Mouse (Mus musculus): Measurements from ENCODE around the gene Drg2. TPM values are rescaled to one million over a fixed set of nuclear protein-coding genes. Genes with fewer than 3 reads are reported as not detected.

Gene Drg2
- polyA plus RNA-seq, 1 experiment = 31.5 TPM

- Histone ChIP-seq H3K27me3 (ENCODE audit: control insufficient read depth, insufficient read depth, low read length) (no peaks in the 10 kb centered on the region), H3K4me3 (ENCODE audit: low read depth, low read length) (peak within 1 kb of the TSS; percentile 84), H3K4me1 (ENCODE audit: control insufficient read depth, insufficient read depth, insufficient read length, low read length) (peaks cover 2% of the 10 kb centered on the region; the same call in 1 of the 2 replicates), H3K36me3 (ENCODE audit: control insufficient read depth, insufficient read depth, low read length) (no peaks in the 10 kb centered on the region), H3K27ac (ENCODE audit: insufficient read depth, low read depth, low read length) (peak within 1 kb of the TSS; percentile 77)
- TF ChIP-seq POLR2A (IDR thresholded peaks at IDR 0.05; ENCODE audit: low read depth, low read length) (no peak), CTCF (IDR thresholded peaks at IDR 0.05; ENCODE audit: extremely low read depth, insufficient read length, insufficient replicate concordance, low read depth, low read length) (no peak)
- under 1% methylated on average over 39 of the region's 39 CpGs for WGBS
Measured at GRCm38 (mm10) chr11:60417717-60418472, 36.5 kb upstream of the Drg2 start, which contains the start of gene Atpaf2. Gene Atpaf2, minus strand, starts transcription at chr11:60418457.

- Histone ChIP-seq H3K4me3 (ENCODE audit: low read depth, low read length) (peak overlapping the region; percentile 84), H3K27me3 (ENCODE audit: control insufficient read depth, insufficient read depth, low read length) (no peaks in the 10 kb centered on the region), H3K27ac (ENCODE audit: insufficient read depth, low read depth, low read length) (peak overlapping the region; percentile 77), H3K4me1 (ENCODE audit: control insufficient read depth, insufficient read depth, insufficient read length, low read length) (peaks cover 3% of the 10 kb centered on the region; the same call in 1 of the 2 replicates), H3K36me3 (ENCODE audit: control insufficient read depth, insufficient read depth, low read length) (no peaks in the 10 kb centered on the region)
- WGBS = 4% methylated on average over 6 of the region's 6 CpGs
- TF ChIP-seq CTCF (IDR thresholded peaks at IDR 0.05; ENCODE audit: extremely low read depth, insufficient read length, insufficient replicate concordance, low read depth, low read length) (no peak), POLR2A (IDR thresholded peaks at IDR 0.05; ENCODE audit: low read depth, low read length) (no peak)
Measured at GRCm38 (mm10) chr11:60418473-60418803, 36.0 kb upstream of the Drg2 start.

- TF ChIP-seq POLR2A (IDR thresholded peaks at IDR 0.05; ENCODE audit: low read depth, low read length) (no peak), CTCF (IDR thresholded peaks at IDR 0.05; ENCODE audit: extremely low read depth, insufficient read length, insufficient replicate concordance, low read depth, low read length) (no peak)
- no peak overlapping the region for H3K4me3 ChIP-seq (ENCODE audit: low read depth, low read length)
- 65% methylated on average over 6 of the region's 6 CpGs for WGBS
Measured at GRCm38 (mm10) chr11:60422046-60422668, 32.2 kb upstream of the Drg2 start.

GRCm38 (mm10) chr11:60423006-60423405 lies 31.4 kb upstream of the Drg2 start:
- Histone ChIP-seq H3K4me3 (ENCODE audit: low read depth, low read length) (no peak overlapping the region), H3K4me1 (ENCODE audit: control insufficient read depth, insufficient read depth, insufficient read length, low read length) (peaks cover 9% of the 10 kb centered on the region; the same call in 1 of the 2 replicates), H3K27me3 (ENCODE audit: control insufficient read depth, insufficient read depth, low read length) (no peaks in the 10 kb centered on the region), H3K36me3 (ENCODE audit: control insufficient read depth, insufficient read depth, low read length) (peaks cover 2% of the 10 kb centered on the region; the same call in 1 of the 2 replicates), H3K27ac (ENCODE audit: insufficient read depth, low read depth, low read length) (no peak overlapping the region)
- no peak for TF ChIP-seq CTCF (IDR thresholded peaks at IDR 0.05; ENCODE audit: extremely low read depth, insufficient read length, insufficient replicate concordance, low read depth, low read length)
- TF ChIP-seq POLR2A (IDR thresholded peaks at IDR 0.05; ENCODE audit: low read depth, low read length) = no peak
- WGBS = 75% methylated on average over 1 of the region's 1 CpGs

More at GRCm38 (mm10) chr11:60422046-60422668, 32.2 kb upstream of the Drg2 start:
- peaks cover 6% of the 10 kb centered on the region; the same call in 1 of the 2 replicates for H3K4me1 ChIP-seq (ENCODE audit: control insufficient read depth, insufficient read depth, insufficient read length, low read length)
- no peak overlapping the region for H3K27ac ChIP-seq (ENCODE audit: insufficient read depth, low read depth, low read length)
- peaks cover 2% of the 10 kb centered on the region; the same call in 1 of the 2 replicates for H3K36me3 ChIP-seq (ENCODE audit: control insufficient read depth, insufficient read depth, low read length)
- no peaks in the 10 kb centered on the region for H3K27me3 ChIP-seq (ENCODE audit: control insufficient read depth, insufficient read depth, low read length)

- peaks cover 3% of the 10 kb centered on the region; the same call in 1 of the 2 replicates for H3K36me3 ChIP-seq (ENCODE audit: control insufficient read depth, insufficient read depth, low read length)
- 36% methylated on average over 1 of the region's 1 CpGs for WGBS
- no peak overlapping the region for H3K4me3 ChIP-seq (ENCODE audit: low read depth, low read length)
- peak overlapping the region; percentile 99 for H3K27ac ChIP-seq (ENCODE audit: insufficient read depth, low read depth, low read length)
- H3K27me3 ChIP-seq (ENCODE audit: control insufficient read depth, insufficient read depth, low read length) = no peaks in the 10 kb centered on the region
- H3K4me1 ChIP-seq (ENCODE audit: control insufficient read depth, insufficient read depth, insufficient read length, low read length) = peaks cover 11% of the 10 kb centered on the region; the same call in 1 of the 2 replicates
- no peak; the same call in 1 of the 2 replicates for TF ChIP-seq POLR2A (IDR thresholded peaks at IDR 0.05; ENCODE audit: low read depth, low read length)
- no peak for TF ChIP-seq CTCF (IDR thresholded peaks at IDR 0.05; ENCODE audit: extremely low read depth, insufficient read length, insufficient replicate concordance, low read depth, low read length)
Measured at GRCm38 (mm10) chr11:60426417-60426816, 28.0 kb upstream of the Drg2 start.

GRCm38 (mm10) chr11:60427628-60428027 lies 26.8 kb upstream of the Drg2 start:
- H3K4me1 ChIP-seq (ENCODE audit: control insufficient read depth, insufficient read depth, insufficient read length, low read length) = peaks cover 11% of the 10 kb centered on the region; the same call in 1 of the 2 replicates
- WGBS = 43% methylated on average over 3 of the region's 3 CpGs
- H3K36me3 ChIP-seq (ENCODE audit: control insufficient read depth, insufficient read depth, low read length) = peaks cover 5% of the 10 kb centered on the region
- H3K4me3 ChIP-seq (ENCODE audit: low read depth, low read length) = no peak overlapping the region
- TF ChIP-seq POLR2A (IDR thresholded peaks at IDR 0.05; ENCODE audit: low read depth, low read length) (peak; percentile 33; the same call in 1 of the 2 replicates), CTCF (IDR thresholded peaks at IDR 0.05; ENCODE audit: extremely low read depth, insufficient read length, insufficient replicate concordance, low read depth, low read length) (no peak)
- peak overlapping the region; percentile 99 for H3K27ac ChIP-seq (ENCODE audit: insufficient read depth, low read depth, low read length)
- no peaks in the 10 kb centered on the region for H3K27me3 ChIP-seq (ENCODE audit: control insufficient read depth, insufficient read depth, low read length)

- Histone ChIP-seq H3K4me1 (ENCODE audit: control insufficient read depth, insufficient read depth, insufficient read length, low read length) (peaks cover 3% of the 10 kb centered on the region; the same call in 1 of the 2 replicates), H3K4me3 (ENCODE audit: low read depth, low read length) (no peak overlapping the region), H3K36me3 (ENCODE audit: control insufficient read depth, insufficient read depth, low read length) (peaks cover 32% of the 10 kb centered on the region)
Measured at GRCm38 (mm10) chr11:60433501-60433900, 20.9 kb upstream of the Drg2 start.

More at GRCm38 (mm10) chr11:60433501-60433900, 20.9 kb upstream of the Drg2 start:
- no peak overlapping the region for H3K27ac ChIP-seq (ENCODE audit: insufficient read depth, low read depth, low read length)
- no peak for TF ChIP-seq CTCF (IDR thresholded peaks at IDR 0.05; ENCODE audit: extremely low read depth, insufficient read length, insufficient replicate concordance, low read depth, low read length)
- no peak for TF ChIP-seq POLR2A (IDR thresholded peaks at IDR 0.05; ENCODE audit: low read depth, low read length)
- H3K27me3 ChIP-seq (ENCODE audit: control insufficient read depth, insufficient read depth, low read length) = no peaks in the 10 kb centered on the region
